Mouse (Mus musculus) liver, adult 2 months (tissue): ENCODE measurements around the gene Prss53.

ENCODE experiments used
- CTCF ChIP-seq: fragments of 200-500 bp; IDR thresholded peaks from 2 replicates; pipeline ENCODE4 v1.5.1; 2011; ENCODE audit warnings: low read depth, low read length, control low read depth
- POLR2A ChIP-seq: fragments of 200-500 bp; IDR thresholded peaks from 2 replicates; pipeline ENCODE4 v1.6.1; 2011; ENCODE audit warnings: low read length, control low read depth; ENCODE audit not compliant: insufficient read depth; ENCODE audit errors: extremely low read depth

DNA sequence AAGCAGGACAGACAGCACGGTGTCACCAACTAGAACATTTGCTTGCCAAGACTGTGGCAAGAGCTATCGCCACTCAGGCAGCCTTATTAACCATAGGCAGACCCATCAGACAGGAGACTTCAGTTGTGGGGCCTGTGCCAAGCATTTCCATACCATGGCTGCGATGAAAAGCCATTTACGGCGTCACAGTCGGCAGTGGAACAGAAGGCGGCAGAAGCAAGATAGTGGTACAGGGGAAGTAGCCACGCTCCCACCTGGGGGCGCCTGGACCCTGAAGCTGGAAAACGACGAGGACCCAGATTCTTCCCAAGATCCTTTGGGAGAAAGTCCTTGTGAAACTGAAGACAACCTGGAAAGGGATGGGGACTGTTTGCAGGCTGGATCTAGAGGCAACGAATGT is 10.3 kb downstream of the Prss53 start:
- TF ChIP-seq CTCF (no peak), POLR2A (no peak)
